Mouse (Mus musculus): ENCODE results near the gene Gm3402. TPM values are rescaled to one million over a fixed set of nuclear protein-coding genes. Genes with fewer than 3 reads are reported as not detected.

The Gm3402 gene
- polyA plus RNA-seq (2015; fragmentation: Nextera tagmentation; extraction: Ambion mirVana): not detected in 2 replicates

GRCm38 (mm10) chr5:146513823-146514222, at the start of gene Gm3402:
Gene Gm3402 (plus strand): TSS chr5:146514123.

DNA sequence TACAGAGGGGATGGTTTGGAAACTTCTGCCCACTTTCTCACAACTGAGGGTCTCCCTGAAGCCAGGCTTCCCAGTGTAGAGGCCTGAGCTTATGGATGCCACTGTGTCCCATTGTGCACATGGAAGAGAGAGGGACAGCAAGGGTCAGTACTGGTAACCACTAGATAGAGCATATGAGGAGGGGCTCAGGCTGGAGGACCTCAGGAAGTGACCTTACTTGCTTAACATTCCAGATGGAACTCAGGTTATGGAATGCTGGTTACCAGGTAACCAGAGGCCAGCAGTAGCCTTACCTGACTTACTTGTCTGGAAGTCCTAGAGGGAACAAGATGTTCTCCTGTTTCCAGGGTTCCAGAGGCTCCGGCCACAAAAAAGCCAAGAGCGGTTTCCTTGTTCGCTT, 32.3 kb upstream of the Gm3402 start, which contains the start of gene Gm6408:
Gm6408 (plus strand) TSS at position 301 of the 400 bp plus-strand sequence.

GRCm38 (mm10) chr5:146491063-146491462, 22.9 kb upstream of the Gm3402 start, which contains the start of gene Gm6370:
Gene Gm6370 (plus strand): TSS chr5:146491363.

DNA sequence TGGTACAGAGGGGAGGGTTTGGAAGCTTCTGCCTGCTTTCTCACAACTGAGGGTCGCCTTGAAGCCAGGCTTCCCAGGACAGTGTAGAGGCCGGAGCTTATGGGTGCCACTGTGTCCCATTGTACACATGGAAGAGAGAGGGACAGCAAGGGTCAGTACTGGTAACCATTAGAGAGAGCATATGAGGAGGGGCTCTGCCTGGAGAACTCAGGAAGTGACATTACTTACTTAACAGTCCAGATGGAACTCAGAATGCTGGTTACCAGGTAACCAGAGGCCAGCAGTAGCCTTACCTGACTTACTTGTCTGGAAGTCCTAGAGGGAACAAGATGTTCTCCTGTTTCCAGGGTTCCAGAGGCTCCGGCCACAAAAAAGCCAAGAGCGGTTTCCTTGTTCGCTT, 11.8 kb upstream of the Gm3402 start, which contains the start of gene 4930449I24Rik:
4930449I24Rik (plus strand) TSS at position 301 of the 400 bp plus-strand sequence.

GRCm38 (mm10) chr5:146525501-146525900, 11.6 kb downstream of the Gm3402 start, which contains the start of gene Gm3404:
Gene Gm3404 (plus strand): TSS chr5:146525801.

DNA sequence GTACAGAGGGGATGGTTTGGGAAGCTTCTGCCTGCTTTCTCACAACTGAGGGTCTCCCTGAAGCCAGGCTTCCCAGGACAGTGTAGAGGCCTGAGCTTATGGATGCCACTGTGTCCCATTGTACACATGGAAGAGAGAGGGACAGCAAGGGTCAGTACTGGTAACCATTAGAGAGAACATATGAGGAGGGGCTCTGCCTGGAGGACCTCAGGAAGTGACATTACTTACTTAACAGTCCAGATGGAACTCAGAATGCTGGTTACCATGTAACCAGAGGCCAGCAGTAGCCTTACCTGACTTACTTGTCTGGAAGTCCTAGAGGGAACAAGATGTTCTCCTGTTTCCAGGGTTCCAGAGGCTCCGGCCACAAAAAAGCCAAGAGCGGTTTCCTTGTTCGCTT, 23.4 kb downstream of the Gm3402 start, which contains the start of gene Gm3409:
Gm3409 (plus strand) TSS at position 301 of the 400 bp plus-strand sequence.

DNA sequence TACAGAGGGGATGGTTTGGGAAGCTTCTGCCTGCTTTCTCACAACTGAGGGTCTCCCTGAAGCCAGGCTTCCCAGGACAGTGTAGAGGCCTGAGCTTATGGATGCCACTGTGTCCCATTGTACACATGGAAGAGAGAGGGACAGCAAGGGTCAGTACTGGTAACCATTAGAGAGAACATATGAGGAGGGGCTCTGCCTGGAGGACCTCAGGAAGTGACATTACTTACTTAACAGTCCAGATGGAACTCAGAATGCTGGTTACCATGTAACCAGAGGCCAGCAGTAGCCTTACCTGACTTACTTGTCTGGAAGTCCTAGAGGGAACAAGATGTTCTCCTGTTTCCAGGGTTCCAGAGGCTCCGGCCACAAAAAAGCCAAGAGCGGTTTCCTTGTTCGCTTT, 41.9 kb downstream of the Gm3402 start, which contains the start of gene Gm3415:
Gm3415 (plus strand) TSS at position 301 of the 400 bp plus-strand sequence.

Other genes starting within 250 kb of the Gm3402 start
- gene Wasf3, start 129.1 kb upstream of the Gm3402 start, polyA plus RNA-seq (2015; fragmentation: Nextera tagmentation; extraction: Ambion mirVana): 0.30 and 0.34 TPM in 2 replicates
- gene Gm6408, start 32.2 kb upstream of the Gm3402 start, polyA plus RNA-seq (2015; fragmentation: Nextera tagmentation; extraction: Ambion mirVana): not detected in 2 replicates
- not detected in 2 replicates for gene Gm6370, start 22.8 kb upstream of the Gm3402 start, polyA plus RNA-seq (2015; fragmentation: Nextera tagmentation; extraction: Ambion mirVana)
- not detected in 2 replicates for gene 4930449I24Rik, start 11.7 kb upstream of the Gm3402 start, polyA plus RNA-seq (2015; fragmentation: Nextera tagmentation; extraction: Ambion mirVana)
- gene Gm3404, start 11.7 kb downstream of the Gm3402 start, polyA plus RNA-seq (2015; fragmentation: Nextera tagmentation; extraction: Ambion mirVana): not detected in 2 replicates
- not detected in 2 replicates for gene Gm3409, start 23.5 kb downstream of the Gm3402 start, polyA plus RNA-seq (2015; fragmentation: Nextera tagmentation; extraction: Ambion mirVana)
- gene Gm3415, start 42.0 kb downstream of the Gm3402 start, polyA plus RNA-seq (2015; fragmentation: Nextera tagmentation; extraction: Ambion mirVana): not detected in 2 replicates
- gene Gpr12, start 71.1 kb downstream of the Gm3402 start, polyA plus RNA-seq (2015; fragmentation: Nextera tagmentation; extraction: Ambion mirVana): not detected in 2 replicates